Comparison of ENCODE assay signal across 7 mouse cellular contexts in genomic region chr13:119408021-119408420, GRCm38 (mm10). TPM values are rescaled to one million over a fixed set of nuclear protein-coding genes. Genes with fewer than 3 reads are reported as not detected.
DNase-seq lines count a peak whose midpoint lies in the region; ATAC-seq and TF ChIP-seq lines count a peak whose summit lies in the region.

No protein-coding gene starts in this region.

- in situ Hi-C loops in ES-E14 (cut with MboI; ENCODE audit: low sequenced_read_pairs in 2 of 2, unreplicated experiment in 2 of 2), result no loop called here

- no peak for DNase-seq in ES-E14 (ENCODE audit: low read depth, low spot score)
- peak; percentile 80 for DNase-seq in heart, adult 9 months (ENCODE audit: low spot score in 2 of 2)
- DNase-seq in kidney, adult 9 months, result peak; percentile 78
- DNase-seq in thymus, adult 18-20 months, result peak; percentile 29 to 40
- no peak for DNase-seq in cerebellum, postnatal 4 days (ENCODE audit: low spot score in 2 of 2)

- H3K9ac ChIP-seq in ES-E14 (ENCODE audit: insufficient read depth, low read depth, low read length, poor library complexity, severe bottlenecking), result peak overlapping the region; percentile 86; the same call in 1 of the 2 replicates

- no peak for TF ChIP-seq POLR2A in cortical plate, adult 2 months (IDR thresholded peaks at IDR 0.05; ENCODE audit: extremely low read depth, insufficient read depth, low read length)

- H3K4me3 ChIP-seq in ES-E14 (ENCODE audit: insufficient read depth in 1 of 2, low read depth in 1 of 2, low read length in 2 of 2, poor library complexity in 1 of 2, severe bottlenecking in 1 of 2), result peak overlapping the region; percentile 75 to 93
- H3K4me3 ChIP-seq in cortical plate, adult 2 months (ENCODE audit: insufficient read depth, low read length), result peak overlapping the region; percentile 87; the same call in 1 of the 2 replicates

- ATAC-seq in megakaryocyte progenitor cell, adult 5-6 weeks (replicated peaks; ENCODE audit: poor library complexity), result peak; percentile 45

- H3K27ac ChIP-seq in ES-E14 (ENCODE audit: insufficient read depth, low read depth, low read length, poor library complexity, severe bottlenecking), result no peak overlapping the region
- H3K27ac ChIP-seq in cortical plate, adult 2 months (ENCODE audit: insufficient read depth, low read length), result no peak overlapping the region

- no peak for TF ChIP-seq CTCF in cortical plate, adult 2 months (IDR thresholded peaks at IDR 0.05; ENCODE audit: extremely low read depth, insufficient read depth, low read length)

- peaks cover 2 to 10% of the 10 kb centered on the region in 2 experiments; a peak in 3 of 4 replicates for H3K4me1 ChIP-seq in ES-E14 (ENCODE audit: control insufficient read depth in 2 of 2, insufficient read depth in 2 of 2, low read length in 2 of 2, poor library complexity in 1 of 2)
- no peaks in the 10 kb centered on the region; the same call in 1 of the 2 replicates for H3K4me1 ChIP-seq in cortical plate, adult 2 months (ENCODE audit: control insufficient read depth, insufficient read depth, low read length)

- no peaks in the 10 kb centered on the region for H3K9me3 ChIP-seq in ES-E14 (ENCODE audit: control insufficient read depth, insufficient read depth, low read depth, low read length)

- peaks cover 3% of the 10 kb centered on the region; the same call in 1 of the 2 replicates for H3K36me3 ChIP-seq in ES-E14 (ENCODE audit: control insufficient read depth, insufficient read depth, low read length, poor library complexity, severe bottlenecking)

TF ChIP-seq in ES-E14, 5 proteins besides CTCF, POLR2A, EP300 and RAD21:
- no peak for TF ChIP-seq ZNF384 (IDR thresholded peaks at IDR 0.05; ENCODE audit: low read depth, low read length)
- TF ChIP-seq MAFK (IDR thresholded peaks at IDR 0.05; ENCODE audit: insufficient read depth, low read depth, low read length), result no peak
- TF ChIP-seq CHD2 (IDR thresholded peaks at IDR 0.05; ENCODE audit: low read depth, low read length), result no peak
- TF ChIP-seq HCFC1 (IDR thresholded peaks at IDR 0.05; ENCODE audit: borderline replicate concordance, insufficient read depth, low read length), result no peak
- TF ChIP-seq ZC3H11A (IDR thresholded peaks at IDR 0.05; ENCODE audit: borderline replicate concordance, low read depth, low read length), result no peak

RNA-seq across cellular contexts. Expression of gene Paip1, which starts 20.4 kb away (rescaled TPM):
- 15.0 and 25.6 TPM in 2 replicates for total RNA-seq in ES-E14 (2012; rRNA removed)
- 52.6 and 54.8 TPM in 2 replicates for polyA plus RNA-seq in cortical plate, adult 2 months (2012; rRNA removed)
- total RNA-seq in megakaryocyte progenitor cell, adult 5-6 weeks (2015), result 72.0 and 80.2 TPM in 2 replicates
- 77.7 and 88.1 TPM in 2 replicates for total RNA-seq in megakaryocyte progenitor cell, adult 5-6 weeks (2017)

RNA-seq across cellular contexts. Expression of gene 4833420G17Rik, which starts 54.5 kb away (rescaled TPM):
- 25.0 and 28.9 TPM in 2 replicates for total RNA-seq in ES-E14 (2012; rRNA removed)
- polyA plus RNA-seq in cortical plate, adult 2 months (2012; rRNA removed), result 58.9 and 68.4 TPM in 2 replicates
- total RNA-seq in megakaryocyte progenitor cell, adult 5-6 weeks (2015), result 57.9 and 62.6 TPM in 2 replicates
- total RNA-seq in megakaryocyte progenitor cell, adult 5-6 weeks (2017), result 35.7 and 54.5 TPM in 2 replicates

Comparison
In these comparisons a context has a peak if more than half of its experiments do, and no peak if none do; other contexts are left out.
1. DNase-seq: peak in heart, adult 9 months (2 of 2), kidney, adult 9 months (single experiment) and thymus, adult 18-20 months (2 of 2); none in ES-E14 (single experiment) and cerebellum, postnatal 4 days (0 of 2).